Mouse (Mus musculus) T-cell, adult 2 months (primary cell): ENCODE results near the gene Dhrs2.

Experiments
- DNase-seq: peaks from one replicate; pipeline ENCODE4 v3.0.0; 2022; ENCODE audit warnings: low spot score

Dhrs2 gene

DNA sequence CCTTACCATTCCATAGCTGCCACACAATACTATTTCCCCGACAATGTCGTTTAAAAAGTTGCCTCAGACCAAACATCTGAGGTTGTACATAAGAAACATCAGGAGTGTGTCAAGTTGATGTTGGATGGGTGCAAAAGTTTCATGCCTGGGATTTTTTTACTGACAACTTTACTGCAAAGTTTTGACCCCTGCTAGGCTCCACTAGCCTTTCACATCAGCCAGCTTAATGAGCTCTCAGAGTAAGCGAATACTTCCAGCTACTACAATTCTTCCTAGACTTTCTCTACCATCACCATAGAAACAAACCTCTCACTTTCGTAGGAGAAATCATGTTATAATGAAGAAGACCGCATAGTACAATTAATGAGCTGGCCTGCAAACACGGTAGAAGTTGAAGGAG is 26.5 kb downstream of the Dhrs2 start:
- no peak for DNase-seq

DNA sequence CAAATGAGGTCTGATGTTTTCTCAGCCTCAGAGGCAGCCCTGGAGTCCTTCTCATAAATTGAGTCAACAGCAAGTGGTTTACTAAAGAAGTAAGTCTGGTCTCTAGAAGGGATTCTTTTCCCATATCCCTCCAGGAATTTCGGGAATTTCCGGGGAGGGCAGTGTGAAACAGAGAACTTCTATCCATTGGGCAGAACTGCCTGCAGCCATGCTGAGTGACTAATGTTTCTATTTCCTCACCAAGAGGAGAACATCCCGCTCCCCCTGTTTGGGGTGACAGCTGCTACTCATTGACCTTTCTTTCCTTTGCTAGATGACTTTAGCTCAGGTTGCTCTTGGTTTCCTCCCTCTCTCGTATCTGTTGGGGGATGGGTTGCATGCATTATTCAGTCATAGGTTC is 31.8 kb downstream of the Dhrs2 start:
- DNase-seq, result no peak

DNA sequence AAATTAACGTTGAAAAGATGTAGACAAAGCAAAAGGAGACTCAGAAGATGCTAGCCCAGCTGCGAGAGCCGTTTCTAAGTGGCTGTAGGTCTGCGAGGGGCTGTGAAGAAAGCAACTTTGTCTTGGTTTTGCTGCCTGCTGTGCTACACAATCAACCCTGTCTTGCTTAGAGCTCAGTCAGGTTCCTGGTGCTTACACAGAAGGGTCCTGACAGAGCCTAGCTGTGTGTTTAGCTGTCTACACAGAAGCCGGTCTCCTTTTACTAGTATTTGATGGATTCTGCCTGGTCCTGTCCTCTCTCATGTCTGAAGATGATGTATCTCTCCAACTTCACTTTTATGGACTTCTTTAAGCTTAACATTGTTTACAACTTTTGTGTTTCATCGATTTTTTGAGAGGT is 33.6 kb downstream of the Dhrs2 start:
- no peak for DNase-seq

DNA sequence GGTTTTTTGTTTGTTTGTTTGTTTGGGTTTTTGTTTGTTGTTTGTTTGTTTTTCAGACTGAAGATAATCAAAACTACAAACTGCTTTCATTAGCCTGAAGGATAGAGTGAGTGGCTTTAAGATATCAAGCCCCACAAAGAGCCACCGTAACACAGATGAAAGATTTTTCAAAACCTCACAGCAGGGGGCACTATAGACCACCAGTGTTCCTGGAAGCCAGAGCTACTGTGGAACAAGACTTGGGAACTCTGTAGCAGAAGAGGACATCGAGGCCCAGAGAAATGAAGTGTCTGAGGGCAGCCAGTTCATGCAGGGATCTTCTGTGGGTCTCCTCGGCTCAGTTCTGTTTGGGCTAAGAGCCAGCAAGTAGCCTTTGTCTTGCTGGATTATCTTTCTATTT is 49.4 kb downstream of the Dhrs2 start:
- no peak for DNase-seq

DNA sequence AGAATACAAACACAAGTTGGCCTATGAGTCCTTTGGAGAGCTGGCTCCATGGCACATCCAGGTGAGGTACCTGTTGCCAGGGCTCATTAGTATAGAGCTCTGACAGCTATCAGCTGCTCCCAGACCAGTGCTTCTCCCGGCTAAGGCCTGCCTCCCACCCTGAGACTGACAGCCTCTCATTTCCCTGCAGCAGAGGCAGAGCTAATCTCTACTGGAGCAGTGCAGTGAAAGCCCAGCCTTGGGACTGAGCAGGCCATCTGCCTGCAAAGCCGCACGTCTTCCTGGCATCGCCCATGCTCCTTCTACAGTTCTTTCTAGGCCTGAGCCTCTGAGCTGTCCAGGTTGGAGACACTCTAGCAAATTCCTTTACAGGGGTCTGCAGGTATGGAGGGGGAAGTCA is 51.2 kb downstream of the Dhrs2 start:
- DNase-seq, result no peak

DNA sequence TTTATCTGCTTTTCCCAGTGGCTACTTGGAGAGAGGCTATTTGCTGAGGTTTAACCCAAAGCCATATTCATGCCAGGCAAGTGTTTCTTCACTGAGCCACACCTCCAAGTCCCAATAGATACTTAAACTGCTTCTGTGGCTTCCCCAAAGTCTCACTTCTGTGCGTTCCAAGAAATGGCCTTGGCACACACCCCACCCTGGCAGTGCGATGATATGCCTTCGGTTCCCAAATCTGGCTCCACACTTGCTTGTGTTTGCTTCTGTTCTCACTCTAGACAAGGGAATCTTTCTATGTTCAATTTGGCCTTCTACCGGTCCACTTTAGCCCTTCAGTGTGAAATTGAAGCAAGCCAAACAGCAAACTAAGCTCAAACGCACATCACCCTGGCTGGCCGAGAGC is 53.0 kb downstream of the Dhrs2 start:
- no peak for DNase-seq

DNA sequence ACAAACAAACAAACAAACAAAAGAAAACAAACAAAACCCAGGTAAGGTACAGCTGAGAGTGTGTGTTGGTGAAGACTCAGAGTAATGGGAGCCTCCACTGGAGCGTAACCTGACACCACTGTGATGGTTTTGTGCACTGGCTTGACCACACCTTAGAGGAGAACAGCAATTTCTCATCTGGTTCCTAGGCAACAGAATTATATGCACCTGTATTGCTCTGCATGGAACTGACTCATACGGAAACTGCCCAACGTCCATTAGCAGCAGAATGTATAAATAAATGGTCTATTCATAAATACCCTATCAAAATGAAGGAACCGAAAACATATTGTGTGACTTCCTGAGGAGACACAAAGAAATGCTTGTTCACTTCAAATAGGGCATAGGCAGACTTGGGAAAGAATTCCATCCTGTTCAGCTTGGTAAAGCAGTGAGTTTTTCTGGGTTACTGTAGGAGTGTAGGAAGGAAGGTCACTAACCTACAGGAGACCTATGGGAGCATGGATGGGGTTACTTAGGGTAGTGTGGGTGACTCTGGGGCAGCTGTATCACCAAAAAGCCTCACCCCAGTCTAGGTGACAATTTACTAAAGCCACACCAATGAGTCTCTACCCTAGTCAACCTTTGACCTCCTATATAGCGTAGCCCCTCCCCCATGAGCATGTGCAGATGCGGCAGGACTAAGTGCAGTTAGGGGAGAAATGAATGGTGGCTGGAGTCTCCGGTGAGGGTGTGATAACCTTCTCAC is 57.7 kb downstream of the Dhrs2 start:
- no peak for DNase-seq
